Mouse (Mus musculus) thymus, postnatal 10 days (tissue): Measurements from ENCODE around the gene Jpt1.
"Not testable (repeated sequence)": the region's sequence is repeated elsewhere in the genome, so short reads cannot be mapped to it uniquely, and the experiment has no call there.

ENCODE experiments used
- DNase-seq, 2 experiments: peaks; one replicate each; pipeline ENCODE4 v3.0.0; 2021; ENCODE audit warnings: low spot score in 2 of 2

The Jpt1 gene

DNA sequence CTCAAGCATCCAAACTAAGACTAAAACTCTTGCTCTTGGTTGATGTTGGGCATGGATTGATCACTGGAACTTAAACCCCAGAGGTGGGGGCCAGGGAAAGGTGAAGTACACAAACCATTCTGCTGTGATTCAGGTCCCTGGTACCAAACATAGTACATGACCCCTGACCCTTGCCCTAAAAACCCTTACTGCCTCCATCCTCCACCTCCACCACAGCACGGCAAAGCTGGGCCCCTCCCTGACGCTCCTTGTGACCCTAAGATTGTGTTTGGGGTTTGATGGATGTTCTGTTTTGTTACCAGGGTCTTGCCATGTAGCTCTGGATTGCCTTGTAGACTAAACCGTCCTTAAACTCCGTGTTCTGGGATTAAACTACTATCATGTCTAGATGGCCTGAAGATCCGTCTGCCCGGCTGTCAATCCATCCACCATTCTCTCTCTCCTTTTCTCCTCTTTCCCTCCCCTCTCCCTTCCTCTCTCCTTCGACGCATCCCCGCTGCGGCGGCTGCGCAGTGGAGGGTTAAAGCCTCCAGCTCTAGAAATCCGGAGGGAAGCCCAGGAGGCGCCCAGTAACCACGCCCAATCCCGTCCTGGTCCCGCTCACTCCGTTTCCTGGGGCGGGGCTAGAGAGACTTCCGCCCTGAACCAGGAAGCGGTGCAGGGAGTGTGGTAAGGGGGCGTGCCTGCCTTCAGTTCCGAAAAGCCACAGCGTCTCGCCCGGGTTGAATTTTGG is 39.0 kb downstream of the Jpt1 start, which contains the start of gene Armc7:
Armc7 (plus strand) TSS at position 643 of the 733 bp plus-strand sequence.
- peak; percentile 89 to 92 for DNase-seq

DNA sequence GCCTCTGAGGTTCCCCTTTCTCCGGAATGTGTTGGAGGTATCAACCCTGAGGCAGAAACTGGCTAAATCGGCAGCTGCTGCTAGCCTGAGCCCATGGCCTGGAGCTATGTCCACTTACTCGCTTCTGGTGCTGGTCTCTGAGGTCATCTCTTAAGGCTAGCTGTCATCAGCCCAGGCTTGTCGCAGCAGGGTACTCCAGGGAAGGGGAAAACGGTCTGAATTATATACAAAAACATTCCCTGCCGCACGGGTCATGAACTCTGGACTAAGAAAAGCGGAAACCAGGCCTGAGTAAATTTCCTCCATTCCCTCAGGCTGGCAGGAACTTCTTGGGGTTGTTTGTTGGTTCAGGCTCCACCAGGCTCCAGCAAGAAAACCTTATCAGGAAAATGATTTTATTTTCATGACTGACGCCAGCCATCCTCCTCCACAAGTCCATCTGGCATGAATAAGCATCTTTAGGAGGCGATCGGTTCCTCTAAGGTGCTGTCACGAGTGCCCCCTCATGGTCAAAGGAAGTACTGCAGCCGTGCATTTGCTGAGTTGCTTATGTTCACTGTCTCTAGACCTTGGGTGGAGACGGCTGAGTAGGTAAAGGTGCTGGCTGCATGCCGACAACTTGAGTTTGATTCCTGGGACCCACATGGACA is 40.4 kb downstream of the Jpt1 start:
- DNase-seq = peak; percentile 92 to 96

DNA sequence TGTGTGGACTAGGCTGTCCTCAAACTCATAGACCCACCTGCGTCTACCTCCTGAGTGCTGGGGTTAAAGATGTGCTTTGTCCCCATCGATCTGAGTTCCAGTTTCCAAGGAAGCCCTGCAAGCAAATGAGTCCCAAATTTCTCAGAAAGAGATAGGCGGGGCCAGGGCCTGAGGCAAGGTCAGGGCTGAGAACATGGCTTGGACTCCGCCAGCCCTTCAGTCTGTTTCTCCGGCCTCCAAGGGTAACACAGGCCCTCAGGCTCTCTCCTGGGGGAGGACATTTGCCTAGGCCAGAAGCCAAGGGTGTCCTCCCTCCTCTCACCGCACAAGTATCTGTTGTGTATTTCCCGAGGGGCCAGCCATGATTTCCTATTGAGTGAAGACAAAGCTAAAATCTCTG is 42.0 kb downstream of the Jpt1 start:
- DNase-seq = no peak

- DNase-seq = no peak
These were observed 47.0 kb downstream of the Jpt1 start for GRCm38 (mm10) chr11:115467217-115467618.

- DNase-seq = peak; percentile 48
These were observed 49.3 kb downstream of the Jpt1 start for GRCm38 (mm10) chr11:115464851-115465250.

GRCm38 (mm10) chr11:115463397-115463796 is 50.8 kb downstream of the Jpt1 start:
- DNase-seq = peak; percentile 68 to 72

- peak; percentile 77 to 83 for DNase-seq
These were observed 51.8 kb downstream of the Jpt1 start, which contains the start of gene Slc16a5 for GRCm38 (mm10) chr11:115462243-115462891. Gene Slc16a5, plus strand, starts transcription at chr11:115462474.

- peak; percentile 67 to 75 for DNase-seq
These were observed 52.3 kb downstream of the Jpt1 start for GRCm38 (mm10) chr11:115461846-115462242.

DNA sequence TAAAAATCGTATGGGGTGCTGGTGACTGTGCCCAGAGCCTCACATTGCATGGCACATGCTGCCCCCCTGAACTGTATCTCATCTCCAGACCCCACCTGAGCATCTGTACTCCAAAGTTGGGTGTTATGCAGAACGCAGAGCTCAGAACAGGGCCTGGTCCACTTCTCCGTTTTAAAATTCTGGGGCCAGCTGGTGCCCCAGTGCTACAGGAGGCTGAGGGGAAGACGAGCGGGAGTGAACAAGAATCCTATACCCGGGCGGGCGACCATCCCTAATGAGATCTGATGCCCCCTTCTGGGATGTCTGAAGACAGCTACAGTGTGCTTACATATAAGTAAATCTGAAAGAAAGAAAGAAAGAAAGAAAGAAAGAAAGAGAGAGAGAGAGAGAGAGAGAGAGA is 53.2 kb downstream of the Jpt1 start:
- DNase-seq = no peak

GRCm38 (mm10) chr11:115457405-115457804 is 56.8 kb downstream of the Jpt1 start:
- DNase-seq = no peak

- no peak for DNase-seq
These were observed 58.0 kb downstream of the Jpt1 start for GRCm38 (mm10) chr11:115456182-115456581.

DNA sequence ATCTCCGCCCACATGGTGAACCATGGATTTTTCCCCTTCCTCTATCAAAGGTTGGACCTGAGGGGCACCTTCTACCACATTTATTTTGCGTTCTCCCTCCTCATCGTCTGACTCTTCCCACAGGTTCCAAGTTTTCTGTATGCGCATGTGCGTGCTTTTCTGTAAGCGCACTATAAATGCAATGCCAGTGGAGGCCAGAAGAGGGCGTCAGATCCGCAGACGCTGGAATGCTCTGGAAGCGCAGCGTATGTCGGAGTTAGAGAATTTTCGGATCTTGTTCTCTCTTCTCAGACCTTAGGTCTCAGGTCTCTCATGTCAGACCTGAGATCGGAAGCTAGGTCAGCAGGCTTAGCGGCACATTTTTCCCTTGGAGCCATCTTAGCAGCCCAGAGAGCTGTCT is 58.6 kb downstream of the Jpt1 start:
- DNase-seq = no peak

DNA sequence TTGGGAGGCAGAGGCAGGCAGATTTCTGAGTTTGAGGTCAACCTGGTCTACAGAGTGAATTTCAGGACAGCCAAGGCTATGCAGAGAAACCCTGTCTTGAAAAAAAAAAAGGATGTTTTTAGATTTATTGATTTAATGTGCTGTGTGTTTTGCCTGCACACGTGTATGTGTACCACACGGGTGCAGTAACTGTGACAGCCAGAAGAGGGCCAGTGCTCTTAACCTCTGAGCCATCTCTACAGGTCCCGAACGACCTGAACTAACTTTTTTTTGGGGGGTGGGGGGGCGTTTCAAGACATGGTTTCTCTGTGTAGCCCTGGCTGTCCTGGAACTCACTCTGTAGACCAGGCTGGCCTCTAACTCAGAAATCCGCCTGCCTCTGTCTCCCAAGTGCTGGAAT is 59.4 kb downstream of the Jpt1 start:
- DNase-seq = not testable (repeated sequence)

- peak in 1 of 2 experiments; percentile 42 for DNase-seq
These were observed 60.9 kb downstream of the Jpt1 start for GRCm38 (mm10) chr11:115453306-115453705.

DNA sequence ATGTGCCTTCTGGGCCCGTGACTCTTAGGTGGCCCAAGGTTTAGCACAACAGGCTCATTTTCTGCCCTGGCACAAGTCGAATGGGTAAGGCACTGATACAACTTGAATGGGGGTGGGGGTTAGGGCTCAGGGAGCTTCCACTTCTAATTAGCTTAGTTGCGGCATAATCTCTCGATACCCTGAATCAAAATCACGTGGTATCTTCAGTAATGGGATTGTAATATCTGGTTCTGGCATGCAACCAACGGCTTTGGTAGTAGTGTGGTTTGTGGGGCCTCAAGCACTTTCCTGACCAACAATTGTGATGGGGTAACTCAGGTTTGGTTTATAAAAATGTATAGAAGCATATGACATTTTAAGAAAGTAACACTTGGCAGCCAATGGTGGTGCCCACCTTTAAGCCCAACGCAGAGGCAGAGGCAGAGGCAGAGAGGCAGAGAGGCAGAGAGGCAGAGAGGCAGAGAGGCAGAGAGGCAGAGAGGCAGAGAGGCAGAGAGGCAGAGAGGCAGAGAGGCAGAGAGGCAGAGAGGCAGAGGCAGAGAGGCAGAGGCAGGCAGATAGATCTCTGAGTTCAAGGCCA is 61.8 kb downstream of the Jpt1 start:
- no peak for DNase-seq

GRCm38 (mm10) chr11:115451781-115452241 is 62.4 kb downstream of the Jpt1 start:
- DNase-seq = peak; percentile 84 to 87

- no peak for DNase-seq
These were observed 64.0 kb downstream of the Jpt1 start for GRCm38 (mm10) chr11:115450176-115450575.

- DNase-seq = no peak
These were observed 65.2 kb downstream of the Jpt1 start for GRCm38 (mm10) chr11:115448998-115449397.

- no peak for DNase-seq
These were observed 66.1 kb downstream of the Jpt1 start for GRCm38 (mm10) chr11:115448075-115448474.
